Mouse (Mus musculus): ENCODE measurements around the gene Hemgn. TPM values are rescaled to one million over a fixed set of nuclear protein-coding genes. Genes with fewer than 3 reads are reported as not detected.

The Hemgn gene
- total RNA-seq (2023) = 1.0 to 1.6 TPM (median 1.4 TPM) in 4 replicates

DNA sequence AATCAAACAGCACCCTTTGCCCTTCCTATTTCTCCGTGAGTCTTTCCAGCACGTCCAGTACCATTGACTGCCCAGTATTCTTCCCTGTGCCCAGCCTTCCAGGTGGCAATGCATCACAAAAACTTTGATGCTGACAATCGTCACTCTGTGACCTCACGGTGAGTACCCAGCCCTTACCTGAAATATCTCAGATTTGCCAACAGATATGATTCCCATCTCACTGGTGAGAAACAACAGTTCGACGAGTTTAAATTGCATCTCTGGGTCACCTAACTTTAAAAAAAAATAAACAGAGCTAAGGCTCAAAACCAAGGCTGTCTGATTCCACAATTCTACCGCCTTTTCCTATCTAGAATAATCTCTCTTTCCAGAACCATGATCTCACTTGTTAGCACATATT is at the start of gene Hemgn:
TSS of gene Hemgn (minus strand) at position 101 of the 400 bp plus-strand sequence.

DNA sequence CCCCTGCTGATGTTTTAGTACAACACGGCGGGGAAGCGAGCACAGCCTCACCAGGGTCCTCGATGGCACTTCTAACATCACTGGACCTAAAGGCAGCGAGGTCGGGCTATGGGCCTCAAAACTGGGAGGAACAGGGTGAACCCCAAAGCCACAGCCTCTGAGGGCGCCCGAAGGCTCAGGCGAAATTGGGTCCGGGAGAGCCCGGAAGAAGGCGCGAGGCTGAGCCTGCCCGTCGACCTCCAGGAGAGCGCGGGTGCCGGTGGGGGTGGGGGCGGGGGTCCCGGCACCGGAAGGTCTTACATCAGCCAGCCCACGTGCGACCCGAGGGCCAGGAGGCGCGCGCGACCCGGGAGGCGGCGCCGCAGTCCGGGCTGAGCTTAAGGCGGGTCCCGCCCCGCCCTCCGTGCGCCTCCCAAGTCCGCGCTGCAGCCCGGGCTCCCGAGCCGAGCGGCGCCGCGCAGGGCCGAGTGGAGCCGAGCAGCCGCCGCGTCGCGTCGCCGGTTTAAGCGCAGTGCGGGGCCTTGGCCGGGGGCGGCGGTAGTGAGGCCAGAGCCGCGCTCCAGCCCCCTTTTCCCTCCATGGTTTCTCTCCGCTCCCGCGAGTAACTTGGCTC is 37.3 kb upstream of the Hemgn start, which contains the start of gene Anp32b:
TSS of gene Anp32b (plus strand) at position 384 of the 613 bp plus-strand sequence.

DNA sequence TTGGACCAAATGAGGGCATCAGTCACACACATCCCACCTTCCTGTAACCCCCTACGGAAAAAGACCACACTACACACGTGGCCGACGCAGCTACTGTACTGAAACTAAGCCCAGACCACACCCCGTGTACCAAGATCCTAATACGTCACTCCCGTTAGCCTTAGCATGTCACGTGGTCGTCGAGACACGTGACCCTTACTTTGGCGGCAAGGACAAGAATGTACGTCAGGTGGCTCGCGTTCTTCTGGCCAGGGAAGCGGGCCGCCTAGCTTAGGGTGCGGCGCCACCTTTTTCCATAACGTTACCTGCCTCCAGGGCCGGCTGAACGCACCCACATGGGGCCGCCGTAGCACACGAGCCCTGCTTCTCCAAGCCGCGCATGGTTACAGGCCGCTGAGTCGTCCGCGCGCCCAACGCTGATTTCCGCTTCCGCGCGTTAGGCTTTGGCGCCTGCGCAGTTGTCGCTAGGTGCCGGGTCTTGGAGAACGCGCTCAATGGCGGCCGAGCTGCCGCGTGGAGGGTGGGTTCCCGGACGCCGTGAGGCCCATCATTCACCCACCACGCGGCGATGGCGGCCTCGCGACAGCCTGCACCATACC is 24.2 kb downstream of the Hemgn start, which contains the start of gene Trmo:
TSS of gene Trmo (minus strand) at position 425 of the 599 bp plus-strand sequence.

Other genes starting within 250 kb of the Hemgn start
- gene Xpa, start 217.2 kb downstream of the Hemgn start, total RNA-seq (2023) = 18.6 to 23.0 TPM (median 22.2 TPM) in 4 replicates
- 0.19 TPM in 1 of 4 replicates, not detected in the others for gene Foxe1, start 69.9 kb downstream of the Hemgn start, total RNA-seq (2023)
- 21.2 to 26.3 TPM (median 24.4 TPM) in 4 replicates for gene Trmo, start 24.1 kb downstream of the Hemgn start, total RNA-seq (2023)
- gene Anp32b, start 37.4 kb upstream of the Hemgn start, total RNA-seq (2023) = 156 to 159 TPM (median 158 TPM) in 4 replicates
- 28.3 to 39.5 TPM (median 37.7 TPM) in 4 replicates for gene Nans, start 75.7 kb upstream of the Hemgn start, total RNA-seq (2023)
- gene Trim14, start 122.6 kb upstream of the Hemgn start, total RNA-seq (2023) = 59.1 to 65.9 TPM (median 59.9 TPM) in 4 replicates
- gene Coro2a, start 188.7 kb upstream of the Hemgn start, total RNA-seq (2023) = 39.7 to 45.9 TPM (median 42.7 TPM) in 4 replicates
- gene Tbc1d2, start 236.7 kb upstream of the Hemgn start, total RNA-seq (2023) = 0.55 to 0.77 TPM (median 0.72 TPM) in 4 replicates

All from B cell, adult 62 days (primary cell).